Mouse (Mus musculus): ENCODE measurements around the gene Troap. TPM values are rescaled to one million over a fixed set of nuclear protein-coding genes. Genes with fewer than 3 reads are reported as not detected.

Troap gene
- polyA plus RNA-seq, 1 experiment = 18.6 TPM

- Histone ChIP-seq H3K36me3 (ENCODE audit: control insufficient read depth, insufficient read depth) (peaks cover 8% of the 10 kb centered on the region), H3K4me3 (no peak overlapping the region), H3K79me2 (ENCODE audit: control insufficient read depth, insufficient read depth) (peaks cover 57% of the 10 kb centered on the region), H3K4me2 (ENCODE audit: low read depth) (peak overlapping the region; percentile 52), H3K27me3 (ENCODE audit: control insufficient read depth, insufficient read depth, insufficient read length) (no peaks in the 10 kb centered on the region), H3ac (ENCODE audit: control insufficient read depth, insufficient read length) (no peak overlapping the region)
- TF ChIP-seq POLR2A (IDR thresholded peaks at IDR 0.05; ENCODE audit: insufficient read length, low read depth) (no peak), MYOD1 (IDR thresholded peaks at IDR 0.05; ENCODE audit: control insufficient read depth in 1 of 3, insufficient read length in 2 of 3, low read depth in 2 of 3) (peak in 1 of 3 experiments; percentile 14)
These were observed 55.1 kb downstream of the Troap start for GRCm38 (mm10) chr15:99129441-99129840.

- H3ac ChIP-seq (ENCODE audit: control insufficient read depth, insufficient read length) = no peak overlapping the region
- peaks cover 64% of the 10 kb centered on the region for H3K79me2 ChIP-seq (ENCODE audit: control insufficient read depth, insufficient read depth)
- no peaks in the 10 kb centered on the region for H3K27me3 ChIP-seq (ENCODE audit: control insufficient read depth, insufficient read depth, insufficient read length)
- no peak for TF ChIP-seq REST (IDR thresholded peaks at IDR 0.05; ENCODE audit: insufficient read depth, insufficient read length)
- peak in 2 of 3 experiments; percentile 53 to 78 for TF ChIP-seq MYOG (IDR thresholded peaks at IDR 0.05; ENCODE audit: control insufficient read depth in 1 of 3, insufficient read depth in 1 of 3, insufficient read length in 2 of 3, low read depth in 2 of 3)
- TF ChIP-seq MYOD1 (IDR thresholded peaks at IDR 0.05; ENCODE audit: control insufficient read depth in 1 of 3, insufficient read length in 2 of 3, low read depth in 2 of 3) = peak; percentile 60 to 74 (median 69)
- peak overlapping the region; percentile 52 for H3K4me2 ChIP-seq (ENCODE audit: low read depth)
- no peak overlapping the region for H3K4me3 ChIP-seq
- peaks cover 8% of the 10 kb centered on the region for H3K36me3 ChIP-seq (ENCODE audit: control insufficient read depth, insufficient read depth)
These were observed 55.9 kb downstream of the Troap start for GRCm38 (mm10) chr15:99129956-99130910.

Other genes starting within 250 kb of the Troap start
- 99.7 TPM for gene Prkag1, start 243.1 kb upstream of the Troap start, polyA plus RNA-seq (2012; fragmentation: generic; extraction: Trizol)
- 27.1 TPM for gene Kmt2d, start 203.4 kb upstream of the Troap start, polyA plus RNA-seq (2012; fragmentation: generic; extraction: Trizol)
- gene Rhebl1, start 180.0 kb upstream of the Troap start, polyA plus RNA-seq (2012; fragmentation: generic; extraction: Trizol) = 7.6 TPM
- gene Dhh, start 176.0 kb upstream of the Troap start, polyA plus RNA-seq (2012; fragmentation: generic; extraction: Trizol) = 0.11 TPM
- 33.4 TPM for gene Lmbr1l, start 156.3 kb upstream of the Troap start, polyA plus RNA-seq (2012; fragmentation: generic; extraction: Trizol)
- 2,204 TPM for gene Tuba1b, start 140.0 kb upstream of the Troap start, polyA plus RNA-seq (2012; fragmentation: generic; extraction: Trizol)
- 0.84 TPM for gene Gm49450, start 121.0 kb upstream of the Troap start, polyA plus RNA-seq (2012; fragmentation: generic; extraction: Trizol)
- gene Tuba1a, start 120.9 kb upstream of the Troap start, polyA plus RNA-seq (2012; fragmentation: generic; extraction: Trizol) = 3,074 TPM
- 462 TPM for gene Tuba1c, start 44.7 kb upstream of the Troap start, polyA plus RNA-seq (2012; fragmentation: generic; extraction: Trizol)
- 0.98 TPM for gene Prph, start 19.4 kb upstream of the Troap start, polyA plus RNA-seq (2012; fragmentation: generic; extraction: Trizol)
- 0.10 TPM for gene C1ql4, start 13.2 kb downstream of the Troap start, polyA plus RNA-seq (2012; fragmentation: generic; extraction: Trizol)
- gene Dnajc22, start 18.6 kb downstream of the Troap start, polyA plus RNA-seq (2012; fragmentation: generic; extraction: Trizol) = 0.78 TPM
- gene Spats2, start 51.3 kb downstream of the Troap start, polyA plus RNA-seq (2012; fragmentation: generic; extraction: Trizol) = 39.1 TPM
- gene Kcnh3, start 150.3 kb downstream of the Troap start, polyA plus RNA-seq (2012; fragmentation: generic; extraction: Trizol) = 0.17 TPM
- 99.1 TPM for gene Mcrs1, start 177.4 kb downstream of the Troap start, polyA plus RNA-seq (2012; fragmentation: generic; extraction: Trizol)
- 59.7 TPM for gene Prpf40b, start 220.5 kb downstream of the Troap start, polyA plus RNA-seq (2012; fragmentation: generic; extraction: Trizol)
- 0.06 TPM for gene Fam186b, start 221.3 kb downstream of the Troap start, polyA plus RNA-seq (2012; fragmentation: generic; extraction: Trizol)